Mouse (Mus musculus): ENCODE measurements around the gene Gm21094.
"Not testable (repeated sequence)": the region's sequence is repeated elsewhere in the genome, so short reads cannot be mapped to it uniquely, and the experiment has no call there.

Gene Gm21094

GRCm38 (mm10) chrY:32620343-32620742 is at the start of gene Gm21094:
TSS of gene Gm21094 (minus strand) at chrY:32620443.
- not testable (repeated sequence) for DNase-seq

Data from heart, adult 11 months (tissue).